Mouse (Mus musculus) erythroblast, embryonic 14.5 days (primary cell): Measurements from ENCODE around the gene Metrnl.

ENCODE experiments used
- GATA1 ChIP-seq: IDR thresholded peaks from 2 replicates; pipeline ENCODE4 v1.6.1; 2012; ENCODE audit warnings: low read length, inconsistent platforms, mixed read lengths
- TAL1 ChIP-seq: IDR thresholded peaks from 3 replicates; pipeline ENCODE4 v1.6.1; 2012; ENCODE audit warnings: low read length, inconsistent platforms, mixed read lengths

- TF ChIP-seq GATA1 = no peak
- no peak for TF ChIP-seq TAL1
Observed at GRCm38 (mm10) chr11:121712987-121713386, 11.6 kb downstream of the Metrnl start.
